Mouse (Mus musculus): ENCODE data around the gene 2200002D01Rik.
A peak's percentile ranks its signal among the peaks of the same experiment; 100 is the strongest.

2200002D01Rik gene

GRCm38 (mm10) chr7:29248261-29248841, at the start of gene 2200002D01Rik:
2200002D01Rik (minus strand) TSS chr7:29248466.
- DNase-seq (ENCODE audit: low read depth in 1 of 2, low spot score in 2 of 2), result no peak

DNA sequence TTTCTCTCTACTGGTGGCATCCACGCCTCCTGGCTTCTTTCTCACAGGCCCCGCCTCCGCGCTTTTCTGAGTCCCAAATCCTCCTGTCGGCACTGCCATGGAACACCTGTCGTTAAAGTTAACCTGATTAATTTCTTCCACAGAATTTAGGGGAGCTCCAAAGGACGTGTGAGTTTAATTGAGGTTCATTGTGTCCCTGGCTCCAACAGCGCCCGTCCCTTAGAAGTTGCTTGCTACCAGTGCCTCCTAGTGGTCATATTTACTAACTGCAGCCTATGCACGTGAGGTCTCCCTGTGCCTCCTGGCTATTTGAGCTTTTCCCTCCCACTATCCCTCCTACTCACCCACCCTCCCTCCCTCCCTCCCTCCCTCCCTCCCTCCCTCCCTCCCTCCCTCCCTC, 48.7 kb upstream of the 2200002D01Rik start:
- peak in 1 of 2 experiments; percentile 19 for DNase-seq (ENCODE audit: low read depth in 1 of 2, low spot score in 2 of 2)

- DNase-seq (ENCODE audit: low read depth in 1 of 2, low spot score in 2 of 2), result no peak
Measured at GRCm38 (mm10) chr7:29295861-29296647, 47.8 kb upstream of the 2200002D01Rik start.

- DNase-seq (ENCODE audit: low read depth in 1 of 2, low spot score in 2 of 2), result no peak
Measured at GRCm38 (mm10) chr7:29294111-29294761, 46.0 kb upstream of the 2200002D01Rik start.

- no peak for DNase-seq (ENCODE audit: low read depth in 1 of 2, low spot score in 2 of 2)
Measured at GRCm38 (mm10) chr7:29293131-29294065, 45.1 kb upstream of the 2200002D01Rik start.

DNA sequence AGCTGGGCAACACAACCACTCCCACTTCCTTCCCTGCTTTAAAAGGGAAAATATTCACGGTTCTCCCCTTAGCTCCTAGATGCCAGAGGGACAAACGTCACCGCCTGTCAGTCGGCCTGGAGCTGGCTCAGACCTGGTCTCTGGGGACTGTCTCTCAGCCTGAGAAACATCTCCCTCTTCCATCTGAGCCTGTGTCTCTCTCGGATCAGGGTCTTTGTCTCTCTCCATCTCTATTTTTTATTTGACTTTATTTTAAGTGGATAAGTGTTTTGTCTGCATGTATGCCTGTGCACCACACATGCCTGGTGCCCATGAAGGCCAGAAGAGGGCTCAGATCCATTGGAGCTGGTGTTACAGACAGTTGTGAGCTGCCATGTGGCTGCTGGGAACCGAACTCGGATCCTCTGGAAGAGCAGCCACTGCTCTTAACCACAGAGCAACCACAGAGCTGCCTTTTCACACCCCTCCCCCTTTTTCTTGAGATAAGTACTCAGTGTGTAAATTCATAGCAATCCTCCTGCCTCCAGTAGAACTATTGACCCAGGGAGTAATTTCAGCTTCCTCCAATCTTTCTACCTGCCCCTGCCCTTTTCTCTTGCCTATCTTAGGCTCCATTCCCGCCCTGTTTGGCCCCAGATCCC, 44.3 kb upstream of the 2200002D01Rik start:
- no peak for DNase-seq (ENCODE audit: low read depth in 1 of 2, low spot score in 2 of 2)

DNA sequence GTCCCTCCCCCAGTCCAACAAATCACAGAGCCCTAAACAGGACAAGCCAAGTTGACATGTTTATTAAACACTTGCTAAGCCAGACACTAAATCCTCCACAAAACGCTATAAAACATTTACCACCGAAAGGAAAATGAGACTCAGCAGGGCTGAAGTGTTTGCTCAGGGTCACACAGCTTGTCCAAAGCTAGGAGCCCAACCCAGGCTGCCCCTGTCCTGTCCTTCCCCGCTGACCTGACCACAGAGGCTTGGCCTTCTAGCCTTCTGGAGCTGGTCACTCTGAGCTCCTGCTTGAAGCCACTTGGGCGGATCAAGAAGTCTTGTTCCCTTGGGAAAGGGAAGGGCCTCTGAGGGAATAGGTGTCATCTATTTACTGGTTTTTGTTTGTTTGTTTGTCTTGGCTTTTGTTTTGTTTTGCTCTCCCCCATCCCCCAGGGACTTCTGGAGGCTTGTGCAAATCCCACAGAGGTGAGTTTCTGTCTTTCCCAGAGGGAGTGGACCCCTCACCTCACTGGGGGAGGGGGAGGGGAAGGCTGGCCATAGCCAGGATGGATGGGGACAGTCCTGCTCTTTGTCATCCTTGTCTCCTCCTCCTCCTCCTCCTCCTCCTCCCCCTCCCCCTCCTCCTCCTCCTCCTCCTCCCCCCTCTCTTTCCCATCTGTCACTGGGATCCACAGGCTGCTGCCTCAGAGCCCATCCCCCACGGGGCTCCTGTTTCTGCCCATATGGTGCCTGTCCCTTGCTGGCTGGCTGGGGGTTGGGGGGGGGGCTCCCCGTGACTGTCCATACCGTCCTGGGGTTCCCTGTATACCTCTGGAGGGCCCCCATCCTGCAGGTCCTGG, 43.6 kb upstream of the 2200002D01Rik start:
- DNase-seq (ENCODE audit: low read depth in 1 of 2, low spot score in 2 of 2), result no peak

DNA sequence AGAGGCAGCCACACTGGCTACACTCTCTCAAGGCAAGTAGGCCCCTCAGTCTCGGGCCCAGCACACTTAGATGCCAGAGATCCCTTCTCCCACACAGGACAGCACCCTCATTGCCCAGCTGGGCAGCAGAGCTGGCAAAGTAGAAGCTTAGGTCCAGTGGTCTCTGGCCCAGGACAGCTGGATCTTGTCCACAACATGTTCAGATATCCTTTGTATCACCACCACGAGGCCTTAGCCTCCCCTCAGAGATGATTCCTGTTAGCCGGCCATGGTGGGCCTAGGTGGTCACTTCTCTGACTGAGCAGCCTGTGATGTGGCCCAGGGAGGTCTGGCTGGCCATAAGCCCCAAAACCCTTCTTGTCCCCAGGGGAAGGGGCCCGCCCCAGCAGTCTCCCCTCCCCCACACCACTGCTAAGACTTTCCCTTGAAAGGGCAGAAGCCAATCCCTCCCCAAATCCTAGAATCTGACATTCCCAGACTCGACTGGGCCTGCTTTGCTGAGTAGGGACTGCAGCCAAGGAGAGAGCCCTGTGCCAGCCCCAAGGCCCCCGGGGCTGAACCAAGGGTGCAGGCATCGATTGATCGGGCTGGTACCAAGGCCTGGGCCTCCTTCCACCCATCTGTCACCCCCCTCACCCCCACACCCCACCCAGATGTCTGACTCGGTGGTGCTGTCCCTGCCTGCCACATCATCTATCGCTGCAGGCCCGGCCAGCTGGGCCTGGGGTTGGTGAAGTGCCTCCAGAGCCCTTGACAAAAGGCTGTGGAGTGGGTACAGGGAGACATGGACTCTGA, 42.6 kb upstream of the 2200002D01Rik start:
- no peak for DNase-seq (ENCODE audit: low read depth in 1 of 2, low spot score in 2 of 2)

GRCm38 (mm10) chr7:29289856-29290255, 41.6 kb upstream of the 2200002D01Rik start:
- DNase-seq (ENCODE audit: low read depth in 1 of 2, low spot score in 2 of 2), result no peak

- DNase-seq (ENCODE audit: low read depth in 1 of 2, low spot score in 2 of 2), result no peak
Measured at GRCm38 (mm10) chr7:29288942-29289638, 40.8 kb upstream of the 2200002D01Rik start, which contains the start of gene Ppp1r14a. Ppp1r14a (plus strand) TSS chr7:29289308.

GRCm38 (mm10) chr7:29288079-29288478, 39.8 kb upstream of the 2200002D01Rik start:
- DNase-seq (ENCODE audit: low read depth in 1 of 2, low spot score in 2 of 2), result no peak

GRCm38 (mm10) chr7:29287481-29287880, 39.2 kb upstream of the 2200002D01Rik start:
- DNase-seq (ENCODE audit: low read depth in 1 of 2, low spot score in 2 of 2), result no peak

GRCm38 (mm10) chr7:29284523-29284922, 36.3 kb upstream of the 2200002D01Rik start:
- no peak for DNase-seq (ENCODE audit: low read depth in 1 of 2, low spot score in 2 of 2)

DNA sequence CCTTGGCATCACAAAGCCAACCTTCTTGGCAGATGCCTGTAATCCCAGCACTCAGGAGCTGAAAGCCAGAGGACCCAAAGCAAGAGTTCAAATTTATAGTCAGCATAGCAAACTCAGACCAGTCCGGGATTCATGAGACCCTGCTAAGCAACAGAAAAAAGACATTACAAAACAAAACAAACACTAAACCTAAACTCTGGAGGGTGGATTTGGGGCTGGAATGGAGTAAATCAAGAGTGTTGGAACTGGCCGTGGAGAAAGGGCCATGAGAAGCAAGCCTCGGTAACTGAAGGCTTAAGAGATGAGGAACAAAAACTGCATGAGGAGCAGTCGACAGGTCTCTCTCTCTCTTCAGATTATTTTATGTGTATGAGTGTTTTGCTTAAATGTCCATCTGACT, 35.6 kb upstream of the 2200002D01Rik start:
- DNase-seq (ENCODE audit: low read depth in 1 of 2, low spot score in 2 of 2), result no peak

DNA sequence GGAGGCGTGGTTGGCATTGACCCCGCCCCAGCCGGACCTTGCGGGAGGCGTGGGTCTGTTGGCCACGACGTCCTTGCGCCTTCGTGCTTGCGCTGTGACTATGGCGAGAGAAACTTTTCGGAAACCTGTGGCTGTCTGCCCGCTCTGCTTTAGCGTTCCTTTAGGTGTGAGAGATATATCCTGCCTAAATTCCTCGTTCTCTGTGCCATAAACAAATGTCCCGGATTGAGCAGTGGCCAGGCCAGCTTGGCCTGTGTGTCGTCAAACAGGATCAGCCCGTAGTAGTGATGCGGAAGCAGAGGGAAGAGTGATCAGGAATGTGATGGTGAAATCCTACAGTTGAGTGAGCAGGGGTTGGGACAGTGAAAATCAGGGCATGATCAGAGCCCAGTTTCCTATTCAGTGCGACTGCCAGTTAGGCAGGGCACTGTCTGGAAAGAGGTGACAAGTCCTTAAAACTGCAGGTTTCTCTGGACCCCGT, 33.8 kb upstream of the 2200002D01Rik start:
- no peak for DNase-seq (ENCODE audit: low read depth in 1 of 2, low spot score in 2 of 2)

DNA sequence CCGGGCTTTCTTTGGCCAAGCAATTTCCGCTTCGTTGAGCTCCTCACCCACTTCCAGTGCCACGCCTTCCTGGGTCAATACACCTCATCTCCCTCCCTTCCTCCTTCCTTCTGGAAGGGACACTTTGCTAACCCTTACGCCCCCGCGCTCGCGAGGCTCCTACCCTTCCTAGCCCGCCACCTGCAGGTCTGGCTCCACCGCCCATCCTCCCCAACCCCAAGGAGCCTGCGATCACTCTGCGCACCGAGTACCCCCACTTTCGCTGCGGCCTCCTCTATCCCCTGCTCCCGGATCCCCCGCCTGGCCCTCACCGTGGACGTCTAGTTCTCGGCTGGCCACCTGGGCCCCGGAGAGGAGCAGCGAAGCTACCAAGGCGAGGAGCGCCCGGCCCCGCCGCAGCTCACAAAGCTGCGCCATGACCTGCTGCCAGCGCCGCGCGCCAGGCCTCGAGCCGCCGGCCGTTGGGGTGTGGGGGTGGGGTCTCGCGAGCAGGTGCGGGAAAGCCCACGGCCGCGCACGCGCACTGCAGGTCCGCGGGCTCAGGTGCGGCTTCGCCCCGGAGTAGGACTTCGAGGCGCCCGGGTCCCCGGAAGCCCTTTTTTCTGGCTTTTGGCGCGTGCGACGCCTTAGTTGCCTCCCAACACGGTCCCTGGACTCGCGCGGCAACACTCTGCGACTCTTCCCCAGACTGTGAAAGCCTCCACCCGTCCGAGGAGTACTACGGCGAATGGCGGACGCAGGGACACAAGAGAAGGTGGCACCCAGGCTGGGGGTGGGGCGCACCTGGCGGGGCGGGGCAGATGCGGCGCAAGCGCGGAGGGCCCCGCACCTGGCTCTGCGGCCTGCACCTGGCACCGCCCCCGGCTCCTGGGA, 33.2 kb upstream of the 2200002D01Rik start, which contains the start of gene Spint2:
TSS of gene Spint2 (minus strand) at position 712 of the 873 bp plus-strand sequence.
- DNase-seq (ENCODE audit: low read depth in 1 of 2, low spot score in 2 of 2), result no peak

DNA sequence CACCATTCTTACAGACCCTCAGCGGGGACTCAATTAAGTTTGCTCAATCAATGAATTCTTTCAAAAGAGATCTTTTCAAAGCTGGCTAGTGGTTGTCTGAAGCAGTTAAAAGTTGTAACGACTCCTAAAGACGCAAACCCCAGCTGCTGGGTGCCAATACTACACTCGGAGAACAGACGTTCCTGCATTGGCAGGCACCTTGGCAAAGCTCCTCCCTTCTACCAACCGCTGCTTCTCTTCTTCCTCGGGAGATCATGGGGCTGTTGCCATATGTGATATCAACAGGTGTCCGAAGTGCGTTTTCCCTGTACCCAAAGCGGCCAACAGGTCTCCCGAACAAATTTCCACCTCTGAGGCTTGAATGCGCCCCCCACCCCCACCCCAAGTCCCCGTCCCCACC, 32.5 kb upstream of the 2200002D01Rik start:
- no peak for DNase-seq (ENCODE audit: low read depth in 1 of 2, low spot score in 2 of 2)
